In the genomic region with DNA sequence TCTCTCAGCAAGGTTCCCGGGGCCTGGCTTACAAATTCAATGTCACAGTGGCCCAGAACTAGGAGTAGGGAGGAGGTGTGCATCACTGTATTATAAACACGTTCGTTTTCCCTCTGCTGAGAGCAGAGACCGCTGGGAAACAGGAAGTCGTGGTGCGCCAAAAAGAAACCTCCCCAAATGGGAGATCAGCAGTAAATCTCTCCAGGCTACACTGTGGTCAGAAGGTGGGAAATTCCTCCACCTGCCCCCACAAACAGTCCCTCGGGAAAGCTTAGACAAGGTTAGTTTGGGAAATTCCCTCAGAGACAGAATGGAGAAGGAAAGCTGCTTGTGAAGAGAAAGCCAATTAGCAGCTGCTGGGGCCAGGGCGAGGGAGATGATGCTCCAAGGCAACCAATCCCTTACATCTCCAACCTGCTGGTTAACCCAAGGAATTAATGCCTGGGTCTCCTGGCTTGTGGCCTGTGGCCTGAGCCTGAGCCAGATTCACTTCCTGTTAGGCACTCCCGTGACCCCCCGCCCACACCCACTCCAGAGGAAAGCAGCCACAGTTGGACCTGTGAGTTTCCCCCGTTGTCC, we compare ENCODE assay signal across 9 mouse cellular contexts. TPM values are rescaled to one million over a fixed set of nuclear protein-coding genes. Genes with fewer than 3 reads are reported as not detected.
DNase-seq lines count a peak whose midpoint lies in the region; ATAC-seq and TF ChIP-seq lines count a peak whose summit lies in the region.
"Had no signal": no experiment of that assay in that cellular context is flagged by ENCODE, and none has a peak within 500 bp of the region (broad histone marks: within the 10 kb centered on the region; RNA-seq: fewer than 3 reads in every experiment).

No protein-coding gene starts in this region.

- 0 out of 2 replicates have a peak overlapping the region, but pooled peaks have one; percentile 22 for H3K4me3 ChIP-seq in left cerebral cortex, adult 2 months
- no peak overlapping the region for H3K4me3 ChIP-seq in embryonic facial prominence, embryonic 13.5 days
- H3K4me3 ChIP-seq in intestine, embryonic 16.5 days (ENCODE audit: low read length) = no peak overlapping the region
- H3K4me3 ChIP-seq in liver, postnatal 0 days (ENCODE audit: low read depth, low read length) = no peak overlapping the region
- H3K4me3 ChIP-seq: midbrain, embryonic 12.5 days had no signal

- intact Hi-C loops in left cerebral cortex, adult 2 months (cut with DNase I) = no loop called here
- intact Hi-C loops in left cerebral cortex, postnatal 36 days (cut with DNase I) = no loop called here

- H3K4me2 ChIP-seq in embryonic facial prominence, embryonic 13.5 days = no peak overlapping the region
- H3K4me2 ChIP-seq in intestine, embryonic 16.5 days (ENCODE audit: low read depth, low read length) = no peak overlapping the region
- peak overlapping the region; percentile 35 for H3K4me2 ChIP-seq in liver, postnatal 0 days (ENCODE audit: low read depth, low read length)
- H3K4me2 ChIP-seq: midbrain, embryonic 12.5 days had no signal

- H3K27me3 ChIP-seq in embryonic facial prominence, embryonic 13.5 days = no peaks in the 10 kb centered on the region
- H3K27me3 ChIP-seq in intestine, embryonic 16.5 days (replicated peaks; ENCODE audit: control insufficient read depth, insufficient read depth, low read length) = no peaks in the 10 kb centered on the region
- H3K27me3 ChIP-seq in liver, postnatal 0 days (ENCODE audit: insufficient read depth, low read length) = no peaks in the 10 kb centered on the region
- H3K27me3 ChIP-seq: midbrain, embryonic 12.5 days had no signal

- DNase-seq in left cerebral cortex, adult 2 months (ENCODE audit: extremely low spot score in 1 of 2, low spot score in 2 of 2) = no peak
- no peak for DNase-seq in left cerebral cortex, postnatal 36 days (ENCODE audit: low spot score in 2 of 2)
- DNase-seq in liver, postnatal 0 days = no peak
- DNase-seq in retina, adult 2 months (ENCODE audit: low read depth, low spot score) = peak; percentile 47
- peak; percentile 45 to 62 for DNase-seq in urinary bladder, postnatal 4 days (ENCODE audit: low spot score in 2 of 2)
- DNase-seq in embryo, embryonic 10.5 days (ENCODE audit: low spot score) = no peak

- no peak for ATAC-seq in embryonic facial prominence, embryonic 13.5 days (ENCODE audit: insufficient number of reproducible peaks, insufficient read depth, low FRiP score, low TSS enrichment, low read depth)
- ATAC-seq in intestine, embryonic 16.5 days = peak; percentile 31; the same call in 1 of the 2 replicates
- no peak for ATAC-seq in liver, postnatal 0 days

- 52% methylated on average over 11 of the region's 11 CpGs for WGBS in embryonic facial prominence, embryonic 13.5 days
- 40% methylated on average over 11 of the region's 11 CpGs for WGBS in intestine, embryonic 16.5 days
- WGBS in liver, postnatal 0 days (ENCODE audit: insufficient replicate concordance) = 28% methylated on average over 11 of the region's 11 CpGs

- H3K9ac ChIP-seq in embryonic facial prominence, embryonic 13.5 days = no peak overlapping the region
- no peak overlapping the region for H3K9ac ChIP-seq in intestine, embryonic 16.5 days (ENCODE audit: low read depth, low read length)
- no peak overlapping the region for H3K9ac ChIP-seq in liver, postnatal 0 days (replicated peaks)
- H3K9ac ChIP-seq: midbrain, embryonic 12.5 days had no signal

- peaks cover 26% of the 10 kb centered on the region for H3K4me1 ChIP-seq in embryonic facial prominence, embryonic 13.5 days
- peaks cover 21% of the 10 kb centered on the region for H3K4me1 ChIP-seq in intestine, embryonic 16.5 days (ENCODE audit: control insufficient read depth, insufficient read depth, low read length)
- peaks cover 3% of the 10 kb centered on the region; the same call in 1 of the 2 replicates for H3K4me1 ChIP-seq in liver, postnatal 0 days (ENCODE audit: insufficient read depth)
- H3K4me1 ChIP-seq: midbrain, embryonic 12.5 days had no signal

- no peak for TF ChIP-seq CTCF in left cerebral cortex, adult 2 months (IDR thresholded peaks at IDR 0.05)
- no peak for TF ChIP-seq CTCF in liver, postnatal 0 days (IDR thresholded peaks at IDR 0.05; ENCODE audit: low read depth)

- peak overlapping the region; percentile 51; the same call in 1 of the 2 replicates for H3K27ac ChIP-seq in left cerebral cortex, adult 2 months
- H3K27ac ChIP-seq in embryonic facial prominence, embryonic 13.5 days = peak overlapping the region; percentile 53; the same call in 1 of the 2 replicates
- no peak overlapping the region for H3K27ac ChIP-seq in intestine, embryonic 16.5 days (ENCODE audit: low read length)
- H3K27ac ChIP-seq in liver, postnatal 0 days (ENCODE audit: low read depth) = 0 out of 2 replicates have a peak overlapping the region, but pooled peaks have one; percentile 2
- H3K27ac ChIP-seq: midbrain, embryonic 12.5 days had no signal

- no peak for TF ChIP-seq EP300 in liver, postnatal 0 days (IDR thresholded peaks at IDR 0.05; ENCODE audit: low read depth)

- H3K9me3 ChIP-seq in embryonic facial prominence, embryonic 13.5 days = no peaks in the 10 kb centered on the region; the same call in 1 of the 2 replicates
- no peaks in the 10 kb centered on the region for H3K9me3 ChIP-seq in intestine, embryonic 16.5 days (ENCODE audit: control insufficient read depth, low read length)
- H3K9me3 ChIP-seq in liver, postnatal 0 days (ENCODE audit: low read length) = no peaks in the 10 kb centered on the region; the same call in 1 of the 2 replicates

- H3K36me3 ChIP-seq in embryonic facial prominence, embryonic 13.5 days = no peaks in the 10 kb centered on the region
- H3K36me3 ChIP-seq in intestine, embryonic 16.5 days (ENCODE audit: control insufficient read depth, insufficient read depth, low read length) = no peaks in the 10 kb centered on the region
- no peaks in the 10 kb centered on the region for H3K36me3 ChIP-seq in liver, postnatal 0 days (replicated peaks; ENCODE audit: insufficient read depth, low read length)
- H3K36me3 ChIP-seq: midbrain, embryonic 12.5 days had no signal

RNA-seq across cellular contexts. Expression of a gene that starts 57.2 kb away (rescaled TPM):
- 10 to 100 TPM; 39.4 to 48.0 TPM for total RNA-seq in left cerebral cortex, adult 2 months (2021)
- 10 to 100 TPM; 38.5 to 47.0 TPM for total RNA-seq in left cerebral cortex, postnatal 36 days (2021)
- 48.4 and 48.8 TPM in 2 replicates for polyA plus RNA-seq in embryonic facial prominence, embryonic 13.5 days (2015; fragmentation: Nextera tagmentation; extraction: Ambion mirVana)
- 25.7 and 25.8 TPM in 2 replicates for polyA plus RNA-seq in intestine, embryonic 16.5 days (2015; fragmentation: Nextera tagmentation; extraction: Ambion mirVana)
- polyA plus RNA-seq in liver, postnatal 0 days (2015; fragmentation: Nextera tagmentation; extraction: Ambion mirVana) = 9.8 and 10.5 TPM in 2 replicates

Comparison
In these comparisons a context has a peak if more than half of its experiments do, and no peak if none do; other contexts are left out.
1. DNase-seq: peak in retina, adult 2 months (single experiment) and urinary bladder, postnatal 4 days (2 of 2); none in left cerebral cortex, adult 2 months (0 of 2), left cerebral cortex, postnatal 36 days (0 of 2), liver, postnatal 0 days (single experiment) and embryo, embryonic 10.5 days (single experiment).